Mouse (Mus musculus) brain, embryonic 14.5 days (tissue): ENCODE data around the gene Aldh16a1. TPM values are rescaled to one million over a fixed set of nuclear protein-coding genes. Genes with fewer than 3 reads are reported as not detected.

ENCODE experiments used
- DNase-seq: peaks from one replicate; pipeline ENCODE4 v3.0.0-alpha.2; 2011; ENCODE audit warnings: low read depth
- CTCF ChIP-seq: fragments of 200-500 bp; IDR thresholded peaks from 2 replicates; pipeline ENCODE4 v1.5.1; 2012; ENCODE audit warnings: inconsistent platforms, mild to moderate bottlenecking, moderate library complexity, borderline replicate concordance; ENCODE audit not compliant: insufficient read depth, insufficient read length; ENCODE audit errors: extremely low read depth
- POLR2A ChIP-seq: fragments of 200-500 bp; IDR thresholded peaks from 2 replicates; pipeline ENCODE4 v1.6.1; 2012; ENCODE audit warnings: mild to moderate bottlenecking, inconsistent platforms, borderline replicate concordance; ENCODE audit not compliant: poor library complexity, insufficient read depth, insufficient read length, severe bottlenecking; ENCODE audit errors: extremely low read depth
- polyA plus RNA-seq: library from polyadenylated mRNA; depleted of rRNA; stranded (reverse); fragments of >200 nt; gene quantifications from 2 replicates; pipeline ENCODE4 v1.2.3, GENCODE M21; 2012

The Aldh16a1 gene
- polyA plus RNA-seq, 1 experiment, result 26.4 TPM

GRCm38 (mm10) chr7:45191803-45192363, 37.5 kb upstream of the Aldh16a1 start:
- no peak for DNase-seq
- TF ChIP-seq POLR2A, result no peak
- TF ChIP-seq CTCF, result no peak

- DNase-seq, result no peak
- TF ChIP-seq POLR2A (no peak), CTCF (no peak)
These were observed 36.8 kb upstream of the Aldh16a1 start for GRCm38 (mm10) chr7:45191161-45191560.

GRCm38 (mm10) chr7:45190186-45190585, 35.8 kb upstream of the Aldh16a1 start:
- DNase-seq, result no peak
- TF ChIP-seq POLR2A, result no peak
- TF ChIP-seq CTCF, result no peak

- no peak for TF ChIP-seq POLR2A
- TF ChIP-seq CTCF, result no peak
- no peak for DNase-seq
These were observed 35.2 kb upstream of the Aldh16a1 start for GRCm38 (mm10) chr7:45189600-45189999.

GRCm38 (mm10) chr7:45185921-45186320, 31.5 kb upstream of the Aldh16a1 start:
- DNase-seq, result no peak
- TF ChIP-seq POLR2A (no peak), CTCF (no peak)

GRCm38 (mm10) chr7:45183672-45184071, 29.3 kb upstream of the Aldh16a1 start:
- no peak for DNase-seq
- TF ChIP-seq POLR2A (no peak), CTCF (no peak)

GRCm38 (mm10) chr7:45182606-45183005, 28.2 kb upstream of the Aldh16a1 start:
- DNase-seq, result no peak
- TF ChIP-seq POLR2A (no peak), CTCF (no peak)

GRCm38 (mm10) chr7:45182199-45182601, 27.8 kb upstream of the Aldh16a1 start:
- DNase-seq, result peak; percentile 93
- TF ChIP-seq CTCF (no peak), POLR2A (no peak)

- TF ChIP-seq CTCF (no peak), POLR2A (no peak)
These were observed 27.2 kb upstream of the Aldh16a1 start for GRCm38 (mm10) chr7:45181540-45181939.

GRCm38 (mm10) chr7:45180896-45181477, 26.6 kb upstream of the Aldh16a1 start, which contains the start of gene Pth2:
Gene Pth2 (plus strand): TSS chr7:45180995.
- TF ChIP-seq CTCF, result no peak
- TF ChIP-seq POLR2A, result no peak

More at GRCm38 (mm10) chr7:45181540-45181939, 27.2 kb upstream of the Aldh16a1 start:
- DNase-seq, result no peak

GRCm38 (mm10) chr7:45179469-45179868, 25.1 kb upstream of the Aldh16a1 start, which contains the start of gene Gfy:
Gene Gfy (minus strand): TSS chr7:45179569.
- no peak for TF ChIP-seq CTCF
- TF ChIP-seq POLR2A, result no peak
- no peak for DNase-seq

More at GRCm38 (mm10) chr7:45180896-45181477, 26.6 kb upstream of the Aldh16a1 start, which contains the start of gene Pth2:
- DNase-seq, result no peak

GRCm38 (mm10) chr7:45178550-45178949, 24.2 kb upstream of the Aldh16a1 start:
- no peak for DNase-seq
- TF ChIP-seq POLR2A (no peak), CTCF (no peak)

- no peak for DNase-seq
- TF ChIP-seq CTCF (no peak), POLR2A (no peak)
These were observed 22.0 kb upstream of the Aldh16a1 start for GRCm38 (mm10) chr7:45176356-45176755.
